Mouse (Mus musculus): ENCODE measurements at regions not wholly inside any gene's neighbourhood (a gene's known extent, or its start where the extent isn't known, plus 50 kb on each side); places are given as distances from the start of the nearest gene placed in this dataset.

- TF ChIP-seq EP300 (IDR thresholded peaks at IDR 0.05; ENCODE audit: insufficient read depth, low read depth, low read length): no peak
- TF ChIP-seq CTCF (IDR thresholded peaks at IDR 0.05; ENCODE audit: low read depth, low read length): no peak
- no peak for TF ChIP-seq POLR2A (IDR thresholded peaks at IDR 0.05; ENCODE audit: insufficient read depth, low read length)
- Histone ChIP-seq H3K9ac (ENCODE audit: low read depth, poor library complexity, severe bottlenecking) (no peak overlapping the region), H3K36me3 (ENCODE audit: control insufficient read depth, insufficient read depth, low read length, poor library complexity, severe bottlenecking) (no peaks in the 10 kb centered on the region), H3K4me1 (ENCODE audit: control insufficient read depth, insufficient read depth, low read length) (no peaks in the 10 kb centered on the region), H3K27ac (ENCODE audit: insufficient read depth, low read length) (no peak overlapping the region), H3K4me3 (ENCODE audit: low read depth, low read length) (no peak overlapping the region), H3K9me3 (replicated peaks; ENCODE audit: control insufficient read depth, insufficient read depth, low read length, poor library complexity, severe bottlenecking) (no peaks in the 10 kb centered on the region), H3K27me3 (ENCODE audit: control insufficient read depth, insufficient read depth, low read length, poor library complexity, severe bottlenecking) (no peaks in the 10 kb centered on the region)
These were observed 207.1 kb upstream of the Plpp4 start for GRCm38 (mm10) chr7:129049726-129050125.

GRCm38 (mm10) chr7:129050675-129051074, 206.2 kb upstream of the Plpp4 start:
- TF ChIP-seq POLR2A (IDR thresholded peaks at IDR 0.05; ENCODE audit: insufficient read depth, low read length) (no peak), EP300 (IDR thresholded peaks at IDR 0.05; ENCODE audit: insufficient read depth, low read depth, low read length) (no peak), CTCF (IDR thresholded peaks at IDR 0.05; ENCODE audit: low read depth, low read length) (no peak)
- H3K9me3 ChIP-seq (replicated peaks; ENCODE audit: control insufficient read depth, insufficient read depth, low read length, poor library complexity, severe bottlenecking): no peaks in the 10 kb centered on the region
- H3K36me3 ChIP-seq (ENCODE audit: control insufficient read depth, insufficient read depth, low read length, poor library complexity, severe bottlenecking): no peaks in the 10 kb centered on the region
- no peak overlapping the region for H3K4me3 ChIP-seq (ENCODE audit: low read depth, low read length)
- no peak overlapping the region for H3K9ac ChIP-seq (ENCODE audit: low read depth, poor library complexity, severe bottlenecking)
- H3K4me1 ChIP-seq (ENCODE audit: control insufficient read depth, insufficient read depth, low read length): no peaks in the 10 kb centered on the region
- H3K27ac ChIP-seq (ENCODE audit: insufficient read depth, low read length): no peak overlapping the region
- no peaks in the 10 kb centered on the region for H3K27me3 ChIP-seq (ENCODE audit: control insufficient read depth, insufficient read depth, low read length, poor library complexity, severe bottlenecking)

GRCm38 (mm10) chr7:129066891-129067290, 189.9 kb upstream of the Plpp4 start:
- no peaks in the 10 kb centered on the region for H3K27me3 ChIP-seq (ENCODE audit: control insufficient read depth, insufficient read depth, low read length, poor library complexity, severe bottlenecking)
- H3K9ac ChIP-seq (ENCODE audit: low read depth, poor library complexity, severe bottlenecking): no peak overlapping the region
- no peak overlapping the region for H3K4me3 ChIP-seq (ENCODE audit: low read depth, low read length)
- no peaks in the 10 kb centered on the region for H3K4me1 ChIP-seq (ENCODE audit: control insufficient read depth, insufficient read depth, low read length)
- H3K27ac ChIP-seq (ENCODE audit: insufficient read depth, low read length): no peak overlapping the region
- no peaks in the 10 kb centered on the region for H3K36me3 ChIP-seq (ENCODE audit: control insufficient read depth, insufficient read depth, low read length, poor library complexity, severe bottlenecking)
- no peaks in the 10 kb centered on the region for H3K9me3 ChIP-seq (replicated peaks; ENCODE audit: control insufficient read depth, insufficient read depth, low read length, poor library complexity, severe bottlenecking)
- TF ChIP-seq POLR2A (IDR thresholded peaks at IDR 0.05; ENCODE audit: insufficient read depth, low read length): no peak
- TF ChIP-seq CTCF (IDR thresholded peaks at IDR 0.05; ENCODE audit: low read depth, low read length): no peak
- no peak for TF ChIP-seq EP300 (IDR thresholded peaks at IDR 0.05; ENCODE audit: insufficient read depth, low read depth, low read length)

GRCm38 (mm10) chr7:129068137-129068536, 188.7 kb upstream of the Plpp4 start:
- TF ChIP-seq EP300 (IDR thresholded peaks at IDR 0.05; ENCODE audit: insufficient read depth, low read depth, low read length) (no peak), POLR2A (IDR thresholded peaks at IDR 0.05; ENCODE audit: insufficient read depth, low read length) (no peak), CTCF (IDR thresholded peaks at IDR 0.05; ENCODE audit: low read depth, low read length) (no peak)
- Histone ChIP-seq H3K36me3 (ENCODE audit: control insufficient read depth, insufficient read depth, low read length, poor library complexity, severe bottlenecking) (no peaks in the 10 kb centered on the region), H3K27ac (ENCODE audit: insufficient read depth, low read length) (no peak overlapping the region), H3K9me3 (replicated peaks; ENCODE audit: control insufficient read depth, insufficient read depth, low read length, poor library complexity, severe bottlenecking) (no peaks in the 10 kb centered on the region), H3K4me1 (ENCODE audit: control insufficient read depth, insufficient read depth, low read length) (no peaks in the 10 kb centered on the region), H3K9ac (ENCODE audit: low read depth, poor library complexity, severe bottlenecking) (no peak overlapping the region), H3K27me3 (ENCODE audit: control insufficient read depth, insufficient read depth, low read length, poor library complexity, severe bottlenecking) (no peaks in the 10 kb centered on the region), H3K4me3 (ENCODE audit: low read depth, low read length) (no peak overlapping the region)

- Histone ChIP-seq H3K27me3 (ENCODE audit: control insufficient read depth, insufficient read depth, low read length, poor library complexity, severe bottlenecking) (no peaks in the 10 kb centered on the region), H3K27ac (ENCODE audit: insufficient read depth, low read length) (no peak overlapping the region), H3K4me1 (ENCODE audit: control insufficient read depth, insufficient read depth, low read length) (no peaks in the 10 kb centered on the region), H3K9me3 (replicated peaks; ENCODE audit: control insufficient read depth, insufficient read depth, low read length, poor library complexity, severe bottlenecking) (no peaks in the 10 kb centered on the region), H3K36me3 (ENCODE audit: control insufficient read depth, insufficient read depth, low read length, poor library complexity, severe bottlenecking) (no peaks in the 10 kb centered on the region), H3K9ac (ENCODE audit: low read depth, poor library complexity, severe bottlenecking) (no peak overlapping the region), H3K4me3 (ENCODE audit: low read depth, low read length) (no peak overlapping the region)
- TF ChIP-seq EP300 (IDR thresholded peaks at IDR 0.05; ENCODE audit: insufficient read depth, low read depth, low read length): no peak
- TF ChIP-seq POLR2A (IDR thresholded peaks at IDR 0.05; ENCODE audit: insufficient read depth, low read length): no peak
- no peak for TF ChIP-seq CTCF (IDR thresholded peaks at IDR 0.05; ENCODE audit: low read depth, low read length)
These were observed 177.0 kb upstream of the Plpp4 start for GRCm38 (mm10) chr7:129079786-129080185.

- Histone ChIP-seq H3K9ac (ENCODE audit: low read depth, poor library complexity, severe bottlenecking) (no peak overlapping the region), H3K27me3 (ENCODE audit: control insufficient read depth, insufficient read depth, low read length, poor library complexity, severe bottlenecking) (no peaks in the 10 kb centered on the region), H3K27ac (ENCODE audit: insufficient read depth, low read length) (no peak overlapping the region), H3K9me3 (replicated peaks; ENCODE audit: control insufficient read depth, insufficient read depth, low read length, poor library complexity, severe bottlenecking) (no peaks in the 10 kb centered on the region), H3K4me1 (ENCODE audit: control insufficient read depth, insufficient read depth, low read length) (no peaks in the 10 kb centered on the region), H3K36me3 (ENCODE audit: control insufficient read depth, insufficient read depth, low read length, poor library complexity, severe bottlenecking) (no peaks in the 10 kb centered on the region), H3K4me3 (ENCODE audit: low read depth, low read length) (no peak overlapping the region)
- TF ChIP-seq EP300 (IDR thresholded peaks at IDR 0.05; ENCODE audit: insufficient read depth, low read depth, low read length) (no peak), POLR2A (IDR thresholded peaks at IDR 0.05; ENCODE audit: insufficient read depth, low read length) (no peak), CTCF (IDR thresholded peaks at IDR 0.05; ENCODE audit: low read depth, low read length) (no peak)
These were observed 165.4 kb upstream of the Plpp4 start for GRCm38 (mm10) chr7:129091441-129091840.
